Mouse (Mus musculus): ENCODE measurements at regions not wholly inside any gene's neighbourhood (a gene's known extent, or its start where the extent isn't known, plus 50 kb on each side); places are given as distances from the start of the nearest gene placed in this dataset.

DNA sequence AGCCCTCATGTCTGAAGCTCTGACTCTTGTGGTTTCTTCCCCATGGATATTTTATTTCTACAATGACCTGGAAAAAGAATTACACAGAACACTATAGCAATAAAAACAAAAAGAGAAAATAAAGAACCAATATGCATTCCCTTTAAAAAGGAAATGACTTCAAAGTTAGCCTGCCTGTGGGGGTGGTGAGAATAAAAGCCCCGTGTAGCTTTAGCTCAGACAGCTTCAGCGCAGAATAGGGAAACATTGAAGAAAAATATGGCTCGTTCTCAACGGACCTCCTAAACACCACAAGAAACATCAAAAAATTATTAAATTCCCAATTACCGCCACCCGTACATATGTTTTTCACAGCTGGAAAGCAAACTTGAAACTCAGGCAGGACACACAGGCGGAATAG is 198.7 kb downstream of the Pdcd6ip start:
- Histone ChIP-seq H3K9ac (ENCODE audit: low read length) (no peak overlapping the region), H3K4me3 (ENCODE audit: low read depth, low read length) (no peak overlapping the region), H3K27ac (replicated peaks) (no peak overlapping the region), H3K36me3 (ENCODE audit: control insufficient read depth, insufficient read depth, low read length) (no peaks in the 10 kb centered on the region), H3K4me1 (replicated peaks; ENCODE audit: control insufficient read depth, insufficient read depth) (no peaks in the 10 kb centered on the region), H3K4me2 (replicated peaks; ENCODE audit: low read depth) (no peak overlapping the region), H3K27me3 (ENCODE audit: control insufficient read depth, insufficient read depth, low read length) (no peaks in the 10 kb centered on the region), H3K9me3 (ENCODE audit: control insufficient read depth, low read length) (no peaks in the 10 kb centered on the region)
- 88% methylated on average over 7 of the region's 7 CpGs for WGBS
- DNase-seq (ENCODE audit: low spot score) (no peak), ATAC-seq (ENCODE audit: low FRiP score, low TSS enrichment) (no peak)
- TF ChIP-seq CTCF (IDR thresholded peaks at IDR 0.05; ENCODE audit: low read depth) (no peak), EP300 (optimal IDR thresholded peaks at IDR 0.05) (no peak)

DNA sequence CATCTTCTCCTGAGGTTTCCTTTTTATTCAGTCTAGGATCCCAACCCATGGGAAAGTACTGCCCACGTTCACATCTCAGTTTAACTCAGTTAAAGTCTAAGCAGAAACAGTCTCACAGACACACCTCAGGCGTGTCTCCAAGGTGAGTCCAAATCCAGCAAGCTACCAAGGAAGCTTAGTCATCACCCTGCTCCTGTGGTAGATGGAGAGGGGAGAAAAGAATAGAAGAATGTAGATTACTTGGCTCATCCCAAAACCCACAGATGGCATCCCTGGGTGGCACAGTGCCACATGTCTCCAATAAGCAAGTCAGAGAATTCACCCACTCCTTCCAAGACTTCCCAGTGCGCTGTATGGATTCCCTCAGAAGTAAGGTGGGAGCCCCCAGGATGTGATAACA is 199.2 kb downstream of the Pdcd6ip start:
- Histone ChIP-seq H3K4me2 (replicated peaks; ENCODE audit: low read depth) (no peak overlapping the region), H3K36me3 (ENCODE audit: control insufficient read depth, insufficient read depth, low read length) (no peaks in the 10 kb centered on the region), H3K4me3 (ENCODE audit: low read depth, low read length) (no peak overlapping the region), H3K9me3 (ENCODE audit: control insufficient read depth, low read length) (no peaks in the 10 kb centered on the region), H3K9ac (ENCODE audit: low read length) (no peak overlapping the region), H3K27ac (replicated peaks) (no peak overlapping the region), H3K4me1 (replicated peaks; ENCODE audit: control insufficient read depth, insufficient read depth) (no peaks in the 10 kb centered on the region), H3K27me3 (ENCODE audit: control insufficient read depth, insufficient read depth, low read length) (no peaks in the 10 kb centered on the region)
- TF ChIP-seq CTCF (IDR thresholded peaks at IDR 0.05; ENCODE audit: low read depth) (no peak), EP300 (optimal IDR thresholded peaks at IDR 0.05) (no peak)
- WGBS = 80% methylated on average over 3 of the region's 3 CpGs
- DNase-seq (ENCODE audit: low spot score) (no peak), ATAC-seq (ENCODE audit: low FRiP score, low TSS enrichment) (no peak)

DNA sequence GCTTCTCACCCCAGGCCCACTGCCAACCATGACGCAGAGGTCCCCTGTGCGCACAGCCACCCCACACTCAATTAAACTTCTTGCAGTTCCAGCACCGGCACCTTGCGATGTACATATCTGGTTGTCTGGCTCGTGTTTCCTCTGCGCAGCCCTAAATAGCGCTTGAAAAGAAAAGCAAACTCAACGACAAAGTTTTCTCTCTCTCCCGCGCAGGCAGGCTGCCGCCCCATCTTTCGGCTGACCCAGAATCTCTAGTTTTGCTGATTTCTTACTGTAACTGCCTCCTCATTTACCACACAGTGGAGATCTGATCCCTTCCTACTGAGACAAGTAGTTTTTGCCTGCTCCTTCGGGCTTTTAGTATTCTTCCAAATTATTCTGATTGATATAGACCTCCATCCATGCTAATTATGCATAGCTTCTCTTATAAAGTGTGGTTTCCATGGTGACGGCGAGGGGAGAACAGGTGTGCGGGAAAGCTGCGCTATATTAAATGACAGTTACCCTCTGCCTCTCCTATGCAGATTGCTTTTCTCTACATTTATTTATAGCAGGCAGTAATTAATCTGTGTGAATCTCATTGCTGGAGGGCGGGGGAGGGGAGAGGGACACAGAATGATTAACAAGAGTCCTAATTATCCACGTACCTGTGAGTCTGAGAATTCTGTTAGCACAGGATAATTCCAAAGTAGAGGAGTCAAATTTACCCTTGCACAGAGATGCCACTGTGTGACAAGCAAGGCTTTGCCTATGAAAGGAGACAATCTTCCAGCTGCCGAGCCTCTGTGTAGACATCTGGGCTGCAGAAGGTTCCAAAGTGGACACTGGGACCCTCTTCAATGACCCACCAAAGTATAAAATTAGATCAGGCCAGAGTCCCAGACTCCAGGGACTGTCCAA is 200.2 kb downstream of the Pdcd6ip start:
- H3K4me2 ChIP-seq (replicated peaks; ENCODE audit: low read depth) = no peak overlapping the region
- 84% methylated on average over 20 of the region's 20 CpGs for WGBS

DNA sequence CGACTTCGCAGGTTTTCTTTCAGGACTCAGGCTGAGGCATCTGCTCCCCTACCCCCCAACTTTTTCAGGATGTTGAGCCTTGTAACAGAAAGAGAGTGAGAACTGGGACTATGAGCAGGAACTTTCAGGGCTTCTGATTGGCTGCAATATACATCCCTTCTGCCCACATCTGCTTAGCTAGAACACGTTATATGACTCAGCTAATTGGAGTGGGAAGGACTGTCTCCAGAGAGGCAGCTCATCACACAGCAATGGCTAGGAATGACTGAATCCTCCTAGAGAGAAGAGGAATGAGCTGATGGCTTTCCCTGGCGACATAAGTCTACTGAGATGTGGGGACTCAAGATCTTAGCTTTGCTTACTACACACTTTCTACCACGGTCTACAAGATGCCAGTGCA is 208.8 kb downstream of the Pdcd6ip start:
- H3K9me3 ChIP-seq (ENCODE audit: control insufficient read depth, low read length) = no peaks in the 10 kb centered on the region
- H3K4me3 ChIP-seq (ENCODE audit: low read depth, low read length) = no peak overlapping the region
- H3K4me2 ChIP-seq (replicated peaks; ENCODE audit: low read depth) = no peak overlapping the region
- DNase-seq (ENCODE audit: low spot score) = no peak
- no peak overlapping the region for H3K9ac ChIP-seq (ENCODE audit: low read length)
- ATAC-seq (ENCODE audit: low FRiP score, low TSS enrichment) = no peak
- no peaks in the 10 kb centered on the region for H3K4me1 ChIP-seq (replicated peaks; ENCODE audit: control insufficient read depth, insufficient read depth)
- H3K27ac ChIP-seq (replicated peaks) = no peak overlapping the region
- WGBS = 72% methylated on average over 5 of the region's 5 CpGs
- TF ChIP-seq CTCF (IDR thresholded peaks at IDR 0.05; ENCODE audit: low read depth) = no peak
- H3K27me3 ChIP-seq (ENCODE audit: control insufficient read depth, insufficient read depth, low read length) = no peaks in the 10 kb centered on the region
- H3K36me3 ChIP-seq (ENCODE audit: control insufficient read depth, insufficient read depth, low read length) = no peaks in the 10 kb centered on the region

More for the DNA sequence above, 200.2 kb downstream of the Pdcd6ip start:
- H3K4me3 ChIP-seq (ENCODE audit: low read depth, low read length) = no peak overlapping the region
- H3K36me3 ChIP-seq (ENCODE audit: control insufficient read depth, insufficient read depth, low read length) = no peaks in the 10 kb centered on the region
- no peak overlapping the region for H3K9ac ChIP-seq (ENCODE audit: low read length)
- H3K9me3 ChIP-seq (ENCODE audit: control insufficient read depth, low read length) = no peaks in the 10 kb centered on the region
- no peaks in the 10 kb centered on the region for H3K27me3 ChIP-seq (ENCODE audit: control insufficient read depth, insufficient read depth, low read length)
- TF ChIP-seq EP300 (optimal IDR thresholded peaks at IDR 0.05) (no peak), CTCF (IDR thresholded peaks at IDR 0.05; ENCODE audit: low read depth) (no peak)
- ATAC-seq (ENCODE audit: low FRiP score, low TSS enrichment) (no peak), DNase-seq (ENCODE audit: low spot score) (no peak)
- H3K27ac ChIP-seq (replicated peaks) = no peak overlapping the region
- H3K4me1 ChIP-seq (replicated peaks; ENCODE audit: control insufficient read depth, insufficient read depth) = no peaks in the 10 kb centered on the region

DNA sequence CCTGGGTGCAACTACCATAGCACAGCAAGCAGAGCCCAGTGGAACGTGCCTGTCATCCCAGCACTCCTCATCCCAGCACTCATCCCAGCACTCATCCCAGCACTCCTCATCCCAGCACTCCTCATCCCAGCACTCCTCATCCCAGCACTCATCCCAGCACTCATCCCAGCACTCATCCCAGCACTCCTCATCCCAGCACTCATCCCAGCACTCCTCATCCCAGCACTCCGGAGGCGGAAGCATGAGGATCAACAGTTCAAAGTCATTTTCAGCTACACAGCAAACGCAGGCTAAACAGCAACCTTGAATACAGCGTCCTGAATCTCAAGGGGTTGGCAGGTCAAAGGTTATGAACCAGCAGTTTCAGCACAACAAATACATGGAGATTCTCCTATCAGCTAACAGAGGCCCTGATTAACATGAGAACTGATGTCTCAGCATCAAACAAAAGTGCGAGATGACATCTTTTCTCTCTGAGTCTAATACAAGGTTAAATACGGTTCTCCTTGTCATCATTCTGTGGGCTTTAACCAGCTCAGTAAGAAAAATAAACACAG is 211.8 kb downstream of the Pdcd6ip start:
- no peaks in the 10 kb centered on the region for H3K36me3 ChIP-seq (ENCODE audit: control insufficient read depth, insufficient read depth, low read length)
- no peaks in the 10 kb centered on the region for H3K27me3 ChIP-seq (ENCODE audit: control insufficient read depth, insufficient read depth, low read length)
- no peaks in the 10 kb centered on the region for H3K9me3 ChIP-seq (ENCODE audit: control insufficient read depth, low read length)
- TF ChIP-seq CTCF (IDR thresholded peaks at IDR 0.05; ENCODE audit: low read depth) (no peak), EP300 (optimal IDR thresholded peaks at IDR 0.05) (no peak)
- H3K27ac ChIP-seq (replicated peaks) = no peak overlapping the region
- 57% methylated on average over 7 of the region's 7 CpGs for WGBS
- no peaks in the 10 kb centered on the region for H3K4me1 ChIP-seq (replicated peaks; ENCODE audit: control insufficient read depth, insufficient read depth)
- DNase-seq (ENCODE audit: low spot score) (no peak), ATAC-seq (ENCODE audit: low FRiP score, low TSS enrichment) (no peak)
- H3K9ac ChIP-seq (ENCODE audit: low read length) = no peak overlapping the region
- H3K4me3 ChIP-seq (ENCODE audit: low read depth, low read length) = no peak overlapping the region
- no peak overlapping the region for H3K4me2 ChIP-seq (replicated peaks; ENCODE audit: low read depth)

DNA sequence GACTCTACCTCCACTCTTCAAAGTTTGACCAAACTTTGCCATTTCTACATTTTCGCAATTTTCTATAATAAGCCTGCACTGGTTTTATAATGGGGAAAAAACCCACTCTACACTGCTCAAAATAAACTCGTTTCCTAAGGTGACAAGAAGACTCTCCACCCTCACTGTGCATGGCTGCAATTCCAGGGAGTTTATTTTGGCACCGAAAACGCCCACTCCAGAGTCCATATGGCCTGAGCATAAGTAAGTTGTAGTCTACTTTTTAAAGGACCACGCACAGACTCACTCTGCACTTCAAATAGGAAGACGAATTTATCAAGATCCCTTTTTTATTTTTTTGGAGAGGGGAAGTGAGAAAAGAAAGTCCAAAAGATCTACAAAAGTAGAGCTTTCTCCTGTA is 219.4 kb downstream of the Pdcd6ip start:
- no peak overlapping the region for H3K27ac ChIP-seq (replicated peaks)
- DNase-seq (ENCODE audit: low spot score) (no peak), ATAC-seq (ENCODE audit: low FRiP score, low TSS enrichment) (no peak)
- H3K4me1 ChIP-seq (replicated peaks; ENCODE audit: control insufficient read depth, insufficient read depth) = no peaks in the 10 kb centered on the region
- H3K9me3 ChIP-seq (ENCODE audit: control insufficient read depth, low read length) = no peaks in the 10 kb centered on the region
- no peaks in the 10 kb centered on the region for H3K36me3 ChIP-seq (ENCODE audit: control insufficient read depth, insufficient read depth, low read length)
- H3K27me3 ChIP-seq (ENCODE audit: control insufficient read depth, insufficient read depth, low read length) = no peaks in the 10 kb centered on the region
- TF ChIP-seq CTCF (IDR thresholded peaks at IDR 0.05; ENCODE audit: low read depth) (no peak), EP300 (optimal IDR thresholded peaks at IDR 0.05) (no peak)
- H3K4me2 ChIP-seq (replicated peaks; ENCODE audit: low read depth) = no peak overlapping the region
- no peak overlapping the region for H3K9ac ChIP-seq (ENCODE audit: low read length)
- 70% methylated on average over 6 of the region's 6 CpGs for WGBS
- H3K4me3 ChIP-seq (ENCODE audit: low read depth, low read length) = no peak overlapping the region

All from stomach, postnatal 0 days (tissue).